Comparison of ENCODE assay signal across 7 mouse cellular contexts in the genomic region with DNA sequence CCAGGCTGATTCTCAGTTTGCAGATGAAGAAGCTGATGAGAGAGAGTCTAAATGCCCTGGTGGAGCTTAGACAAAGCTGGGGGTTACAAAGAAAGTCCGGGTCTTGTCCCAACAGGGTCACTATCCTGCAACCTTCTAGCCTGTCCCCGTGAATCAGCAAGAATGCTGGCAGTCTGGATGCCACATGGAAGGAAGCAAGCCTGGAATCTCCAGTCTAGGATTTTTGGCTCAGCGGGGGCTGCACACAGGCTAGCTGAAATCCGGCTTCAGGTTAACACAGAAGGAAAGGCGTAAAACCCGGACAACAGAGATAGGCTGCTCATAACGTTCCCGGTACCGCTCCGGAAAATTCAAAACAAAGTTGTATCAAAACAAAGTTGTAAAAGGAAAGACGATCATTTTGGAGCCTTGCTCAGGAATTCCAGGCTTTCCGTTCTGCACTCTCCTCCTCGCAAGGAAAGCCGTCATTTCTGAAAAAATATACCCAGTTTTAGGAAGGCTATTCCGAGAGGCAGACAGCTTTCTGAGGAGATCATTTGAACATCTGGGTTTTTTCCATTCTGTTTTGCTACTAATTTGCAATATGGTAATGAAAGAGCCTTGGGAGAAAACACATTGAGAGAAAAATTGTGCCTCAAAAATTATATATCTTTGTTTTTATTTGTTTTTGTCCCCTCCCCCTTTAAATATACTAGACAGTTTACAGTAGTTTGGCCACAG.
DNase-seq lines count a peak whose midpoint lies in the region; ATAC-seq and TF ChIP-seq lines count a peak whose summit lies in the region.

No protein-coding gene starts in this region.

- H3K4me3 ChIP-seq in spleen, adult 2 months (ENCODE audit: extremely low read depth, insufficient read depth, insufficient read length): no peak overlapping the region
- peak overlapping the region; percentile 20 for H3K4me3 ChIP-seq in embryonic facial prominence, embryonic 12.5 days
- H3K4me3 ChIP-seq in heart, postnatal 0 days (ENCODE audit: low read depth, low read length): peak overlapping the region; percentile 24
- peak overlapping the region; percentile 11 for H3K4me3 ChIP-seq in stomach, embryonic 14.5 days (ENCODE audit: low read depth, low read length)

- H3K4me1 ChIP-seq in spleen, adult 2 months (ENCODE audit: control insufficient read depth, insufficient read depth, insufficient read length): no peaks in the 10 kb centered on the region
- H3K4me1 ChIP-seq in embryonic facial prominence, embryonic 12.5 days: no peaks in the 10 kb centered on the region
- no peaks in the 10 kb centered on the region for H3K4me1 ChIP-seq in heart, postnatal 0 days (ENCODE audit: control insufficient read depth, insufficient read depth)
- no peaks in the 10 kb centered on the region for H3K4me1 ChIP-seq in stomach, embryonic 14.5 days (ENCODE audit: control insufficient read depth, insufficient read depth, low read length)

- intact Hi-C loops in left cerebral cortex, postnatal 36 days (cut with DNase I): no loop called here

- peak overlapping the region; percentile 37 for H3K4me2 ChIP-seq in embryonic facial prominence, embryonic 12.5 days (replicated peaks)
- peak overlapping the region; percentile 55 for H3K4me2 ChIP-seq in heart, postnatal 0 days (ENCODE audit: low read depth, low read length)
- peak overlapping the region; percentile 31 for H3K4me2 ChIP-seq in stomach, embryonic 14.5 days (replicated peaks; ENCODE audit: low read depth, low read length)

- H3K36me3 ChIP-seq in spleen, adult 2 months (ENCODE audit: control insufficient read depth, insufficient read depth, low read length): no peaks in the 10 kb centered on the region
- no peaks in the 10 kb centered on the region for H3K36me3 ChIP-seq in embryonic facial prominence, embryonic 12.5 days
- no peaks in the 10 kb centered on the region for H3K36me3 ChIP-seq in heart, postnatal 0 days (replicated peaks; ENCODE audit: control insufficient read depth, insufficient read depth, low read length)
- no peaks in the 10 kb centered on the region for H3K36me3 ChIP-seq in stomach, embryonic 14.5 days (ENCODE audit: control insufficient read depth, insufficient read depth, low read length)

- no peaks in the 10 kb centered on the region for H3K27me3 ChIP-seq in spleen, adult 2 months (ENCODE audit: control insufficient read depth, insufficient read depth, low read length)
- no peaks in the 10 kb centered on the region for H3K27me3 ChIP-seq in embryonic facial prominence, embryonic 12.5 days
- no peaks in the 10 kb centered on the region for H3K27me3 ChIP-seq in heart, postnatal 0 days (ENCODE audit: control insufficient read depth, insufficient read depth, low read length)
- H3K27me3 ChIP-seq in stomach, embryonic 14.5 days (ENCODE audit: control insufficient read depth, insufficient read depth, low read length): no peaks in the 10 kb centered on the region

- TF ChIP-seq POLR2A in spleen, adult 2 months (IDR thresholded peaks at IDR 0.05; ENCODE audit: low read depth, low read length): no peak

- no peak for TF ChIP-seq CTCF in spleen, adult 2 months (IDR thresholded peaks at IDR 0.05; ENCODE audit: extremely low read depth, insufficient read depth, insufficient read length, insufficient replicate concordance)
- TF ChIP-seq CTCF in heart, postnatal 0 days (IDR thresholded peaks at IDR 0.05; ENCODE audit: low read depth): no peak

- TF ChIP-seq EP300 in heart, postnatal 0 days (IDR thresholded peaks at IDR 0.05; ENCODE audit: low read depth): 0 out of 2 replicates have a peak, but pooled peaks have one; percentile 10

- DNase-seq in spleen, adult 2 months (ENCODE audit: low read depth in 1 of 2, low spot score in 2 of 2): no peak
- no peak for DNase-seq in spleen, adult 18-20 months
- DNase-seq in heart, postnatal 0 days (ENCODE audit: low spot score): peak; percentile 67
- peak; percentile 7 to 14 for DNase-seq in left cerebral cortex, postnatal 36 days (ENCODE audit: low spot score in 2 of 2)
- no peak for DNase-seq in spleen, postnatal 14 days (ENCODE audit: low spot score in 2 of 2)

- WGBS in spleen, adult 2 months: 65% methylated on average over 15 of the region's 15 CpGs
- WGBS in embryonic facial prominence, embryonic 12.5 days: 12% methylated on average over 15 of the region's 15 CpGs
- WGBS in heart, postnatal 0 days: 22% methylated on average over 15 of the region's 15 CpGs
- WGBS in stomach, embryonic 14.5 days: 35% methylated on average over 15 of the region's 15 CpGs

- H3K27ac ChIP-seq in spleen, adult 2 months (ENCODE audit: insufficient read depth, low read length): peak overlapping the region; percentile 43; the same call in 1 of the 2 replicates
- peak overlapping the region; percentile 78 for H3K27ac ChIP-seq in embryonic facial prominence, embryonic 12.5 days
- H3K27ac ChIP-seq in heart, postnatal 0 days (ENCODE audit: low read depth): peak overlapping the region; percentile 69
- no peak overlapping the region for H3K27ac ChIP-seq in stomach, embryonic 14.5 days (ENCODE audit: low read length)

- no peaks in the 10 kb centered on the region for H3K9me3 ChIP-seq in embryonic facial prominence, embryonic 12.5 days
- no peaks in the 10 kb centered on the region for H3K9me3 ChIP-seq in heart, postnatal 0 days (replicated peaks; ENCODE audit: control insufficient read depth, low read length)
- H3K9me3 ChIP-seq in stomach, embryonic 14.5 days (ENCODE audit: control insufficient read depth, low read depth, low read length): no peaks in the 10 kb centered on the region

- ATAC-seq in embryonic facial prominence, embryonic 12.5 days (ENCODE audit: insufficient number of reproducible peaks, insufficient read depth, low FRiP score, low TSS enrichment): no peak; the same call in 1 of the 2 replicates
- peak; percentile 72 for ATAC-seq in heart, postnatal 0 days (ENCODE audit: insufficient read depth, low read depth)
- ATAC-seq in stomach, embryonic 14.5 days (ENCODE audit: insufficient number of reproducible peaks, insufficient read depth, low FRiP score, low read depth): no peak

- H3K9ac ChIP-seq in embryonic facial prominence, embryonic 12.5 days: no peak overlapping the region
- peak overlapping the region; percentile 39 for H3K9ac ChIP-seq in heart, postnatal 0 days (replicated peaks; ENCODE audit: low read depth, low read length)
- no peak overlapping the region for H3K9ac ChIP-seq in stomach, embryonic 14.5 days (replicated peaks; ENCODE audit: low read depth, low read length)

Comparison
In these comparisons a context has a peak if more than half of its experiments do, and no peak if none do; other contexts are left out.
1. DNase-seq: peak in heart, postnatal 0 days (single experiment) and left cerebral cortex, postnatal 36 days (2 of 2); none in spleen, adult 2 months (0 of 2), spleen, adult 18-20 months (0 of 2) and spleen, postnatal 14 days (0 of 2).
2. Peak in every context shown above with its lines, with median percentiles within 50 percentile points of each other: H3K4me2 ChIP-seq.